Mouse (Mus musculus) MEL (cell line): Measurements from ENCODE around the gene Arhgap24.

ENCODE experiments used
- CHD1 ChIP-seq: IDR thresholded peaks from 2 replicates; pipeline ENCODE4 v1.6.1; 2012; ENCODE audit warnings: low read depth, mild to moderate bottlenecking, inconsistent platforms, low read length, improper control_type of control experiment
- CTCF ChIP-seq, 3 experiments: IDR thresholded peaks in 2 of 3; conservative IDR thresholded peaks in 1 of 3; 2 replicates each; pipeline ENCODE4 v1.5.1; 2011 to 2012; ENCODE audit warnings: low read length in 3 of 3, low read depth in 2 of 3, mild to moderate bottlenecking in 2 of 3, improper control_type of control experiment in 1 of 3, inconsistent platforms in 1 of 3, mixed read lengths in 1 of 3, moderate library complexity in 1 of 3; ENCODE audit not compliant: control insufficient read depth in 1 of 3, insufficient read depth in 1 of 3, poor library complexity in 1 of 3, severe bottlenecking in 1 of 3
- ELF1 ChIP-seq: IDR thresholded peaks from 2 replicates; pipeline ENCODE4 v1.6.1; 2014; ENCODE audit warnings: low read depth, mild to moderate bottlenecking, inconsistent platforms, low read length, improper control_type of control experiment, moderate library complexity
- EP300 ChIP-seq, 2 experiments: IDR thresholded peaks; 2 replicates each; pipeline ENCODE4 v1.6.1; 2011; ENCODE audit warnings: improper control_type of control experiment in 2 of 2, low read length in 2 of 2, low read depth in 1 of 2, mild to moderate bottlenecking in 1 of 2
- GATA1 ChIP-seq: IDR thresholded peaks from 2 replicates; pipeline ENCODE4 v1.6.1; 2011; ENCODE audit warnings: low read depth, low read length, improper control_type of control experiment
- MAX ChIP-seq: IDR thresholded peaks from 2 replicates; pipeline ENCODE4 v1.6.1; 2011; ENCODE audit warnings: low read length, improper control_type of control experiment
- MYC ChIP-seq: IDR thresholded peaks from 2 replicates; pipeline ENCODE4 v1.6.1; 2011; ENCODE audit warnings: low read depth, mild to moderate bottlenecking, low read length, improper control_type of control experiment, moderate library complexity
- POLR2A ChIP-seq, 2 experiments: IDR thresholded peaks; 2 replicates each; pipeline ENCODE4 v1.6.1; 2011 to 2012; ENCODE audit warnings: low read length in 2 of 2, mild to moderate bottlenecking in 2 of 2, control low read depth in 1 of 2, improper control_type of control experiment in 1 of 2, low read depth in 1 of 2, moderate library complexity in 1 of 2; ENCODE audit not compliant: control insufficient read depth in 1 of 2, insufficient read depth in 1 of 2, poor library complexity in 1 of 2
- SIN3A ChIP-seq: IDR thresholded peaks from 2 replicates; pipeline ENCODE4 v1.6.1; 2012; ENCODE audit warnings: low read length, improper control_type of control experiment, inconsistent platforms
- ZC3H11A ChIP-seq: IDR thresholded peaks from 2 replicates; pipeline ENCODE4 v1.6.1; 2012; ENCODE audit warnings: low read depth, mild to moderate bottlenecking, inconsistent platforms, low read length, improper control_type of control experiment
- ZKSCAN1 ChIP-seq: IDR thresholded peaks from 2 replicates; pipeline ENCODE4 v1.6.1; 2012; ENCODE audit warnings: low read depth, mild to moderate bottlenecking, inconsistent platforms, low read length, improper control_type of control experiment, moderate library complexity

- TF ChIP-seq POLR2A (IDR thresholded peaks at IDR 0.05; ENCODE audit: control insufficient read depth in 1 of 2, insufficient read depth in 1 of 2, low read depth in 1 of 2, low read length in 2 of 2, poor library complexity in 1 of 2) (no peak), SIN3A (no peak), CTCF (IDR thresholded peaks at IDR 0.05 in 2 of 3, conservative IDR thresholded peaks at IDR 0.05 in 1 of 3; ENCODE audit: control insufficient read depth in 1 of 3, insufficient read depth in 1 of 3, low read depth in 2 of 3, low read length in 3 of 3, poor library complexity in 1 of 3, severe bottlenecking in 1 of 3) (no peak), MAX (no peak), EP300 (IDR thresholded peaks at IDR 0.05; ENCODE audit: low read depth in 1 of 2, low read length in 2 of 2) (no peak), GATA1 (no peak), ELF1 (no peak), CHD1 (no peak), ZC3H11A (no peak), MYC (no peak), ZKSCAN1 (no peak)
Observed at GRCm38 (mm10) chr5:102599102-102599501, 117.9 kb downstream of the Arhgap24 start.
